Mouse (Mus musculus) natural killer cell, adult 2 months (primary cell): Measurements from ENCODE around the gene Dgcr2.

Source experiments
- DNase-seq, 2 experiments: peaks; one replicate each; pipeline ENCODE4 v3.0.0; 2022; ENCODE audit warnings: low spot score in 2 of 2

Gene Dgcr2

GRCm38 (mm10) chr16:17911052-17911595 lies 12.8 kb upstream of the Dgcr2 start, which contains the start of gene Ess2:
TSS of gene Ess2 (minus strand) at chr16:17911348.
- peak; percentile 86 to 90 for DNase-seq

- no peak for DNase-seq
Measured at GRCm38 (mm10) chr16:17896091-17896490, 2.3 kb downstream of the Dgcr2 start.

- DNase-seq, result no peak
Measured at GRCm38 (mm10) chr16:17893923-17894322, 4.4 kb downstream of the Dgcr2 start, which contains the start of gene Tssk1. TSS of gene Tssk1 (plus strand) at chr16:17894223.

GRCm38 (mm10) chr16:17892606-17893005 lies 5.8 kb downstream of the Dgcr2 start:
- DNase-seq, result no peak

GRCm38 (mm10) chr16:17891567-17891959 lies 6.8 kb downstream of the Dgcr2 start, which contains the start of gene Gm20518:
TSS of gene Gm20518 (minus strand) at chr16:17891671.
- DNase-seq, result peak; percentile 97 to 98

GRCm38 (mm10) chr16:17890917-17891566 lies 7.3 kb downstream of the Dgcr2 start:
- peak; percentile 22 to 24 for DNase-seq

- DNase-seq, result no peak
Measured at GRCm38 (mm10) chr16:17890342-17890727, 8.0 kb downstream of the Dgcr2 start.

GRCm38 (mm10) chr16:17889689-17890341 lies 8.5 kb downstream of the Dgcr2 start:
- no peak for DNase-seq

GRCm38 (mm10) chr16:17884116-17884515 lies 14.2 kb downstream of the Dgcr2 start:
- DNase-seq, result no peak

GRCm38 (mm10) chr16:17882196-17882595 lies 16.2 kb downstream of the Dgcr2 start:
- DNase-seq, result no peak

- no peak for DNase-seq
Measured at GRCm38 (mm10) chr16:17879571-17879970, 18.8 kb downstream of the Dgcr2 start.

GRCm38 (mm10) chr16:17876096-17876495 lies 22.3 kb downstream of the Dgcr2 start:
- DNase-seq, result no peak

- DNase-seq, result no peak
Measured at GRCm38 (mm10) chr16:17875174-17875573, 23.2 kb downstream of the Dgcr2 start.

GRCm38 (mm10) chr16:17872995-17873394 lies 25.4 kb downstream of the Dgcr2 start:
- no peak for DNase-seq

GRCm38 (mm10) chr16:17871248-17871647 lies 27.1 kb downstream of the Dgcr2 start:
- DNase-seq, result no peak

GRCm38 (mm10) chr16:17865770-17866169 lies 32.6 kb downstream of the Dgcr2 start:
- no peak for DNase-seq

GRCm38 (mm10) chr16:17865293-17865692 lies 33.1 kb downstream of the Dgcr2 start:
- DNase-seq, result no peak

- no peak for DNase-seq
Measured at GRCm38 (mm10) chr16:17858592-17858991, 39.8 kb downstream of the Dgcr2 start.

- DNase-seq, result no peak
Measured at GRCm38 (mm10) chr16:17857157-17857556, 41.2 kb downstream of the Dgcr2 start.

GRCm38 (mm10) chr16:17853263-17853662 lies 45.1 kb downstream of the Dgcr2 start:
- no peak for DNase-seq

- no peak for DNase-seq
Measured at GRCm38 (mm10) chr16:17851860-17852259, 46.5 kb downstream of the Dgcr2 start.

- DNase-seq, result no peak
Measured at GRCm38 (mm10) chr16:17851331-17851730, 47.0 kb downstream of the Dgcr2 start.

GRCm38 (mm10) chr16:17849486-17849885 lies 48.9 kb downstream of the Dgcr2 start:
- DNase-seq, result no peak
